Mouse (Mus musculus) heart, embryonic 14.5 days (tissue): ENCODE measurements around the gene Ntsr1. TPM values are rescaled to one million over a fixed set of nuclear protein-coding genes. Genes with fewer than 3 reads are reported as not detected.

ENCODE experiments used
- ATAC-seq: fragments of 200-750 bp; cut with Nextera tagmentation; 2 replicates; pipeline ENCODE4 v1.8.0; 2017; ENCODE audit warnings: low read depth, moderate TSS enrichment; ENCODE audit not compliant: insufficient number of reproducible peaks, insufficient read depth, low FRiP score
- H3K27ac ChIP-seq, 2 experiments: fragments of 200-500 bp in 1 of 2; fragments of 300-500 bp in 1 of 2; sonication (generic) in 1 of 2; replicated peaks in 1 of 2; 2 replicates each; pipeline ENCODE4 v1.5.1; 2012 to 2014; ENCODE audit warnings: low read depth in 2 of 2, low read length in 2 of 2, control low read depth in 1 of 2, mild to moderate bottlenecking in 1 of 2, mixed read lengths in 1 of 2; ENCODE audit not compliant: control insufficient read depth in 1 of 2, insufficient read depth in 1 of 2
- H3K27me3 ChIP-seq: fragments of 300-500 bp; sonication (generic); 2 replicates; pipeline ENCODE4 v1.6.1; 2014; ENCODE audit warnings: mild to moderate bottlenecking, low read length, control low read depth; ENCODE audit not compliant: control insufficient read depth, insufficient read depth
- H3K36me3 ChIP-seq: fragments of 300-500 bp; sonication (generic); 2 replicates; pipeline ENCODE4 v1.6.1; 2014; ENCODE audit warnings: mild to moderate bottlenecking, control low read depth, low read length, mixed read lengths; ENCODE audit not compliant: control insufficient read depth, insufficient read depth
- H3K4me1 ChIP-seq, 2 experiments: fragments of 200-500 bp in 1 of 2; fragments of 300-500 bp in 1 of 2; sonication (generic) in 1 of 2; 2 replicates each; pipeline ENCODE4 v1.6.1; 2012 to 2014; ENCODE audit warnings: low read length in 2 of 2, control low read depth in 1 of 2, mixed read lengths in 1 of 2; ENCODE audit not compliant: control insufficient read depth in 2 of 2, insufficient read depth in 2 of 2
- H3K4me2 ChIP-seq: fragments of 300-500 bp; sonication (generic); 2 replicates; pipeline ENCODE4 v1.6.1; 2014; ENCODE audit warnings: mild to moderate bottlenecking, low read length
- H3K4me3 ChIP-seq, 2 experiments: fragments of 200-500 bp in 1 of 2; fragments of 300-500 bp in 1 of 2; sonication (generic) in 1 of 2; 2 replicates each; pipeline ENCODE4 v1.5.1; 2012 to 2014; ENCODE audit warnings: low read length in 2 of 2, mild to moderate bottlenecking in 2 of 2, control low read depth in 1 of 2, low read depth in 1 of 2, moderate library complexity in 1 of 2; ENCODE audit not compliant: control insufficient read depth in 1 of 2, insufficient read depth in 1 of 2
- H3K9ac ChIP-seq: fragments of 300-500 bp; sonication (generic); 2 replicates; pipeline ENCODE4 v1.6.1; 2014; ENCODE audit warnings: mild to moderate bottlenecking, low read length
- H3K9me3 ChIP-seq: fragments of 300-500 bp; sonication (generic); 2 replicates; pipeline ENCODE4 v1.6.1; 2016; ENCODE audit warnings: low read length, control low read depth; ENCODE audit not compliant: control insufficient read depth
- WGBS: fragments of 180-500 bp; shearing (Covaris S2); extraction: QIAGEN DNeasy Blood & Tissue Kit; methylation state at CpG from one replicate; pipeline ENCODE4 v1.1.7; 2014; 5-methylcytosine and 5-hydroxymethylcytosine counted together
- polyA plus RNA-seq: library from polyadenylated mRNA; unstranded; fragments of >200 nt; fragmentation: Nextera tagmentation; extraction: Ambion mirVana; gene quantifications from 2 replicates; pipeline ENCODE4 v1.2.1, GENCODE M21; 2014

Gene Ntsr1
- polyA plus RNA-seq, 1 experiment from 2014 or later = 2.6 TPM

GRCm38 (mm10) chr2:180562146-180562545 lies 62.4 kb downstream of the Ntsr1 start:
- Histone ChIP-seq H3K27ac (no peak overlapping the region), H3K4me1 (no peaks in the 10 kb centered on the region), H3K9me3 (0 out of 2 replicates have a peak, but pooled peaks cover 3% of the 10 kb centered on the region), H3K27me3 (no peaks in the 10 kb centered on the region), H3K4me2 (no peak overlapping the region), H3K4me3 (no peak overlapping the region), H3K36me3 (no peaks in the 10 kb centered on the region), H3K9ac (no peak overlapping the region)
- no peak for ATAC-seq
- WGBS = 54% methylated on average over 5 of the region's 5 CpGs

GRCm38 (mm10) chr2:180563296-180563695 lies 63.5 kb downstream of the Ntsr1 start:
- 53% methylated on average over 6 of the region's 6 CpGs for WGBS
- Histone ChIP-seq H3K9ac (no peak overlapping the region), H3K36me3 (no peaks in the 10 kb centered on the region), H3K27me3 (no peaks in the 10 kb centered on the region), H3K4me2 (no peak overlapping the region), H3K4me3 (no peak overlapping the region), H3K27ac (no peak overlapping the region), H3K9me3 (0 out of 2 replicates have a peak, but pooled peaks cover 3% of the 10 kb centered on the region), H3K4me1 (no peaks in the 10 kb centered on the region)
- ATAC-seq = no peak

- no peak for ATAC-seq
- no peaks in the 10 kb centered on the region for H3K36me3 ChIP-seq
- H3K4me3 ChIP-seq = no peak overlapping the region
- no peaks in the 10 kb centered on the region for H3K27me3 ChIP-seq
- H3K9ac ChIP-seq = no peak overlapping the region
- 38% methylated on average over 5 of the region's 5 CpGs for WGBS
- H3K9me3 ChIP-seq = 0 out of 2 replicates have a peak, but pooled peaks cover 3% of the 10 kb centered on the region
- H3K4me2 ChIP-seq = no peak overlapping the region
- H3K4me1 ChIP-seq = peaks cover 3% of the 10 kb centered on the region in 2 experiments
- no peak overlapping the region for H3K27ac ChIP-seq
Measured at GRCm38 (mm10) chr2:180563841-180564240, 64.1 kb downstream of the Ntsr1 start.

- no peak overlapping the region for H3K4me2 ChIP-seq
- H3K27ac ChIP-seq = no peak overlapping the region
- no peak overlapping the region for H3K9ac ChIP-seq
- H3K9me3 ChIP-seq = no peaks in the 10 kb centered on the region
- H3K27me3 ChIP-seq = no peaks in the 10 kb centered on the region
- no peak overlapping the region for H3K4me3 ChIP-seq
- H3K36me3 ChIP-seq = no peaks in the 10 kb centered on the region
- peaks cover 11% of the 10 kb centered on the region in 2 experiments for H3K4me1 ChIP-seq
- ATAC-seq = no peak
- WGBS = 36% methylated on average over 13 of the region's 13 CpGs
Measured at GRCm38 (mm10) chr2:180566240-180566913, 66.6 kb downstream of the Ntsr1 start.

- peak; percentile 68; the same call in 1 of the 2 replicates for ATAC-seq
- H3K27ac ChIP-seq = no peak overlapping the region
Measured at GRCm38 (mm10) chr2:180569028-180569643, 69.4 kb downstream of the Ntsr1 start.

GRCm38 (mm10) chr2:180576482-180576881 lies 76.7 kb downstream of the Ntsr1 start:
- no peaks in the 10 kb centered on the region for H3K4me1 ChIP-seq
- H3K27ac ChIP-seq = no peak overlapping the region
- H3K27me3 ChIP-seq = no peaks in the 10 kb centered on the region
- no peaks in the 10 kb centered on the region for H3K9me3 ChIP-seq
- H3K4me2 ChIP-seq = no peak overlapping the region
- no peaks in the 10 kb centered on the region for H3K36me3 ChIP-seq
- WGBS = 35% methylated on average over 4 of the region's 4 CpGs
- H3K9ac ChIP-seq = no peak overlapping the region
- no peak for ATAC-seq
- H3K4me3 ChIP-seq = no peak overlapping the region

More at GRCm38 (mm10) chr2:180569028-180569643, 69.4 kb downstream of the Ntsr1 start:
- Histone ChIP-seq H3K27me3 (no peaks in the 10 kb centered on the region), H3K9ac (no peak overlapping the region), H3K4me1 (peaks cover 11% of the 10 kb centered on the region in 2 experiments), H3K4me2 (no peak overlapping the region), H3K9me3 (no peaks in the 10 kb centered on the region), H3K36me3 (no peaks in the 10 kb centered on the region), H3K4me3 (no peak overlapping the region)
- WGBS = 11% methylated on average over 3 of the region's 3 CpGs

GRCm38 (mm10) chr2:180578686-180579085 lies 78.9 kb downstream of the Ntsr1 start:
- H3K9ac ChIP-seq = no peak overlapping the region
- no peaks in the 10 kb centered on the region for H3K36me3 ChIP-seq
- no peak for ATAC-seq
- H3K27me3 ChIP-seq = no peaks in the 10 kb centered on the region
- no peak overlapping the region for H3K4me3 ChIP-seq
- H3K4me2 ChIP-seq = no peak overlapping the region
- WGBS = 2% methylated on average over 3 of the region's 3 CpGs
- H3K27ac ChIP-seq = no peak overlapping the region
- H3K4me1 ChIP-seq = peaks cover 4 to 11% of the 10 kb centered on the region in 2 experiments; a peak in 3 of 4 replicates
- no peaks in the 10 kb centered on the region for H3K9me3 ChIP-seq
